Comparison of ENCODE assay signal across 9 mouse cellular contexts in genomic region chr1:24901278-24901677, GRCm38 (mm10).
DNase-seq lines count a peak whose midpoint lies in the region; ATAC-seq and TF ChIP-seq lines count a peak whose summit lies in the region.
"Had no signal": no experiment of that assay in that cellular context is flagged by ENCODE, and none has a peak within 500 bp of the region (broad histone marks: within the 10 kb centered on the region; RNA-seq: fewer than 3 reads in every experiment).

No protein-coding gene starts in this region.

- H3K27ac ChIP-seq in ES-Bruce4 (ENCODE audit: insufficient read depth, low read length) = no peak overlapping the region
- no peak overlapping the region for H3K27ac ChIP-seq in midbrain, postnatal 0 days (ENCODE audit: low read depth, low read length)
- H3K27ac ChIP-seq: heart, embryonic 15.5 days had no signal

- DNase-seq in heart, postnatal 14 days = peak; percentile 15 to 49
- no peak for DNase-seq in heart, adult 9 months (ENCODE audit: low spot score in 2 of 2)
- peak; percentile 77 to 79 for DNase-seq in cerebellum, adult 18-20 months
- peak; percentile 35 for DNase-seq in forelimb bud, embryonic 11.5 days (ENCODE audit: low read depth, low spot score)
- peak; percentile 68 to 95 for DNase-seq in layer of hippocampus, postnatal 25 days (ENCODE audit: extremely low spot score in 1 of 2, low spot score in 1 of 2)
- peak; percentile 61 for DNase-seq in midbrain, postnatal 0 days (ENCODE audit: low spot score)
- no peak for DNase-seq in gastrocnemius, postnatal 36 days

- H3K9ac ChIP-seq in ES-Bruce4 (ENCODE audit: low read depth, poor library complexity, severe bottlenecking) = no peak overlapping the region
- H3K9ac ChIP-seq in midbrain, postnatal 0 days (replicated peaks; ENCODE audit: low read length, poor library complexity, severe bottlenecking) = no peak overlapping the region
- H3K9ac ChIP-seq: heart, embryonic 15.5 days had no signal

- intact Hi-C loops in heart, postnatal 14 days (cut with DNase I) = no loop called here
- intact Hi-C loops in gastrocnemius, postnatal 36 days (cut with DNase I) = no loop called here

- TF ChIP-seq POLR2A in ES-Bruce4 (IDR thresholded peaks at IDR 0.05; ENCODE audit: insufficient read depth, low read length) = no peak

- TF ChIP-seq CTCF in ES-Bruce4 (IDR thresholded peaks at IDR 0.05; ENCODE audit: low read depth, low read length) = peak; percentile 45
- TF ChIP-seq CTCF in midbrain, postnatal 0 days (IDR thresholded peaks at IDR 0.05) = peak; percentile 63

- H3K4me2 ChIP-seq in midbrain, postnatal 0 days (ENCODE audit: low read depth, low read length, poor library complexity, severe bottlenecking) = no peak overlapping the region
- H3K4me2 ChIP-seq: heart, embryonic 15.5 days had no signal

- no peaks in the 10 kb centered on the region for H3K27me3 ChIP-seq in ES-Bruce4 (ENCODE audit: control insufficient read depth, insufficient read depth, low read length, poor library complexity, severe bottlenecking)
- no peaks in the 10 kb centered on the region for H3K27me3 ChIP-seq in midbrain, postnatal 0 days (ENCODE audit: insufficient read depth, low read length)
- H3K27me3 ChIP-seq: heart, embryonic 15.5 days had no signal

- 34% methylated on average over 2 of the region's 2 CpGs for WGBS in midbrain, postnatal 0 days

- no peak for ATAC-seq in midbrain, postnatal 0 days (ENCODE audit: low FRiP score)

- no peaks in the 10 kb centered on the region for H3K4me1 ChIP-seq in ES-Bruce4 (ENCODE audit: control insufficient read depth, insufficient read depth, low read length)
- H3K4me1 ChIP-seq in midbrain, postnatal 0 days (ENCODE audit: insufficient read depth, low read length) = no peaks in the 10 kb centered on the region
- H3K4me1 ChIP-seq: heart, embryonic 15.5 days had no signal

- H3K4me3 ChIP-seq in ES-Bruce4 (ENCODE audit: low read depth, low read length) = no peak overlapping the region
- no peak overlapping the region for H3K4me3 ChIP-seq in midbrain, postnatal 0 days (ENCODE audit: low read depth, low read length)
- H3K4me3 ChIP-seq: heart, embryonic 15.5 days had no signal

- TF ChIP-seq EP300 in ES-Bruce4 (IDR thresholded peaks at IDR 0.05; ENCODE audit: insufficient read depth, low read depth, low read length) = no peak

- no peaks in the 10 kb centered on the region for H3K36me3 ChIP-seq in ES-Bruce4 (ENCODE audit: control insufficient read depth, insufficient read depth, low read length, poor library complexity, severe bottlenecking)
- no peaks in the 10 kb centered on the region for H3K36me3 ChIP-seq in midbrain, postnatal 0 days (ENCODE audit: insufficient read depth, low read length)
- H3K36me3 ChIP-seq: heart, embryonic 15.5 days had no signal

- no peaks in the 10 kb centered on the region for H3K9me3 ChIP-seq in ES-Bruce4 (replicated peaks; ENCODE audit: control insufficient read depth, insufficient read depth, low read length, poor library complexity, severe bottlenecking)
- H3K9me3 ChIP-seq in midbrain, postnatal 0 days (ENCODE audit: low read length) = no peaks in the 10 kb centered on the region
- H3K9me3 ChIP-seq: heart, embryonic 15.5 days had no signal

Comparison
In these comparisons a context has a peak if more than half of its experiments do, and no peak if none do; other contexts are left out.
1. DNase-seq: peak in heart, postnatal 14 days (2 of 2), cerebellum, adult 18-20 months (2 of 2), forelimb bud, embryonic 11.5 days (single experiment), layer of hippocampus, postnatal 25 days (2 of 2) and midbrain, postnatal 0 days (single experiment); none in heart, adult 9 months (0 of 2) and gastrocnemius, postnatal 36 days (0 of 2).